Mouse (Mus musculus) small intestine, adult 2 months (tissue): ENCODE data around the gene Sertad2.

Experiments used
- CTCF ChIP-seq: fragments of 200-500 bp; IDR thresholded peaks from 2 replicates; pipeline ENCODE4 v1.5.1; 2012; ENCODE audit warnings: low read depth, mild to moderate bottlenecking, control low read depth, inconsistent platforms, low read length, moderate library complexity, mixed read lengths; ENCODE audit not compliant: insufficient replicate concordance, insufficient read length; ENCODE audit errors: extremely low read depth
- POLR2A ChIP-seq: fragments of 200-500 bp; IDR thresholded peaks from 2 replicates; pipeline ENCODE4 v1.6.1; 2012; ENCODE audit warnings: low read depth, mild to moderate bottlenecking, control low read depth, inconsistent platforms, low read length, moderate library complexity

DNA sequence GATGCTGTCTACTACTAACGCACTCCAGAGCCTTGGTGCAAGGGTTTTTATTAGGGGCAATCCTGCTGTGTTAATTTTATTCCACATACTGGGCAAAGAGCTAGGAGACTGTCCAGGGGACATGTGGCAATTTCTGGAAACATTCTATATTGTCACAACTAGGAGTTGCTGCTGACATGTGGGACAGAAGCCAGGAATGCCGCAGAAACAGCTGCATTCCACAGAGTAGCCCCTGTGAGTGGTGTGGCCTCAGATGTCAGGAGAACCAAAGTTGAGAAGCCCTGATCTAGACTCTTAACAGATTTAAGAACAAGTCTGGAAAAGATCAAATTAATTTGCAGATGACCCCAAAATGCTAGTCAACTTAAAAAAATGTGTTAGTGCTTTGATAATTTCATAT is 46.3 kb downstream of the Sertad2 start:
- TF ChIP-seq CTCF: no peak
- no peak for TF ChIP-seq POLR2A
